Mouse (Mus musculus) heart, postnatal 0 days (tissue): Measurements from ENCODE around the gene Klhl9.
A peak's percentile ranks its signal among the peaks of the same experiment; 100 is the strongest.

ENCODE experiments used
- CTCF ChIP-seq: IDR thresholded peaks from 2 replicates; pipeline ENCODE4 v1.5.1; 2016; ENCODE audit warnings: antibody characterized with exemption, control low read depth, low read depth
- EP300 ChIP-seq: IDR thresholded peaks from 2 replicates; pipeline ENCODE4 v1.6.1; 2016; ENCODE audit warnings: antibody characterized with exemption, low read depth

DNA sequence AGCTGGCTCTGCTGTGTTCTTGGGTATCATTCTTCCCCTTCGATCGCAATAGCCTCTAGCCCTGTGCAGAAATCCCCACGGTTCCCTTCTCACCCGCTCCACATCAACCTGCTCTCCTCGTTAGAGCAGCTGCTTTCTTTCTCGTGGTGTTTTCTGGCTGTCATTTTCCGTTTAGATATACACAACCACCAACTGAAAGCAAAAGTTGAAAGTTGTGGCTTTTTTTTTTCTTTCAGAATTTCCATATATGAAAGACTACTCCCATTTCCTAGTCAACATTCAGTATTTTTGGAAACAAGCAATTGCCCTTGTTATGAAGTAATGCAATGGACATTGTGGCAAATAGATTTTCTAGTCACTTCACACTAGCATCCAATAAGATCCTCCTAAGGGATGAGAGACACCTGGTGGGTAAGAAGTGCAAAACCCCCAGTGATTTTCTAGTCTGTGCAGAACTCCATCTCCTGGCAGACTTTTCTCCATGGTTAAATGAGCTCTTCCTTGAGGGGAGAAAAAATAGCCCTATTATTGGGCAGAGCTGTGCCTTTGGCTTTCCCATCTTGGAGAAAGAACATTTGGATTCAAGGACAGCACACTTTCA, 20.6 kb upstream of the Klhl9 start:
- peak; percentile 26; the same call in 1 of the 2 replicates for TF ChIP-seq CTCF
- no peak for TF ChIP-seq EP300
